Mouse (Mus musculus) embryo, embryonic 10.5 days (tissue): ENCODE data around the gene Ankrd35.
"Not testable (repeated sequence)": the region's sequence is repeated elsewhere in the genome, so short reads cannot be mapped to it uniquely, and the experiment has no call there.

ENCODE experiments used
- DNase-seq: peaks from one replicate; pipeline ENCODE4 v3.0.0-alpha.2; 2015; ENCODE audit warnings: low spot score

Ankrd35 gene

GRCm38 (mm10) chr3:96673514-96673913 is 3.6 kb downstream of the Ankrd35 start:
- DNase-seq = no peak

- peak; percentile 57 for DNase-seq
These were observed 4.5 kb downstream of the Ankrd35 start for GRCm38 (mm10) chr3:96674442-96674841.

GRCm38 (mm10) chr3:96675171-96675570 is 5.2 kb downstream of the Ankrd35 start:
- DNase-seq = no peak

- DNase-seq = no peak
These were observed 5.8 kb downstream of the Ankrd35 start for GRCm38 (mm10) chr3:96675690-96676089.

GRCm38 (mm10) chr3:96678456-96678855 is 8.5 kb downstream of the Ankrd35 start:
- DNase-seq = no peak

- no peak for DNase-seq
These were observed 9.3 kb downstream of the Ankrd35 start for GRCm38 (mm10) chr3:96679159-96679674.

- DNase-seq = no peak
These were observed 10.5 kb downstream of the Ankrd35 start for GRCm38 (mm10) chr3:96680269-96680956.

- no peak for DNase-seq
These were observed 13.6 kb downstream of the Ankrd35 start for GRCm38 (mm10) chr3:96683496-96683895.

- DNase-seq = no peak
These were observed 14.4 kb downstream of the Ankrd35 start for GRCm38 (mm10) chr3:96684151-96684821.

GRCm38 (mm10) chr3:96684822-96685156 is 14.9 kb downstream of the Ankrd35 start:
- DNase-seq = no peak

- not testable (repeated sequence) for DNase-seq
These were observed 16.1 kb downstream of the Ankrd35 start for GRCm38 (mm10) chr3:96686057-96686456.

GRCm38 (mm10) chr3:96688854-96689253 is 18.9 kb downstream of the Ankrd35 start:
- DNase-seq = no peak

GRCm38 (mm10) chr3:96690298-96690697 is 20.4 kb downstream of the Ankrd35 start:
- DNase-seq = no peak

GRCm38 (mm10) chr3:96692506-96692905 is 22.6 kb downstream of the Ankrd35 start:
- DNase-seq = peak; percentile 73

- DNase-seq = no peak
These were observed 23.6 kb downstream of the Ankrd35 start for GRCm38 (mm10) chr3:96693579-96693978.

GRCm38 (mm10) chr3:96696198-96696765 is 26.4 kb downstream of the Ankrd35 start, which contains the start of gene Pias3:
Gene Pias3, plus strand, starts transcription at chr3:96696384.
- DNase-seq = peak; percentile 90

GRCm38 (mm10) chr3:96696766-96697732 is 27.1 kb downstream of the Ankrd35 start:
- peak; percentile 91 for DNase-seq

GRCm38 (mm10) chr3:96698993-96699690 is 29.2 kb downstream of the Ankrd35 start:
- no peak for DNase-seq

GRCm38 (mm10) chr3:96700376-96700775 is 30.4 kb downstream of the Ankrd35 start:
- DNase-seq = peak; percentile 69

- DNase-seq = no peak
These were observed 31.1 kb downstream of the Ankrd35 start for GRCm38 (mm10) chr3:96701003-96701402.

GRCm38 (mm10) chr3:96704778-96705177 is 34.8 kb downstream of the Ankrd35 start:
- no peak for DNase-seq
